Mouse (Mus musculus) frontal cortex, postnatal 10 days (tissue): ENCODE measurements at regions not wholly inside any gene's neighbourhood (a gene's known extent, or its start where the extent isn't known, plus 50 kb on each side); places are given as distances from the start of the nearest gene placed in this dataset.

ENCODE experiments used
- DNase-seq, 2 experiments: peaks; one replicate each; pipeline ENCODE4 v3.0.0; 2022; ENCODE audit warnings: low spot score in 2 of 2, mixed read lengths in 1 of 2

DNA sequence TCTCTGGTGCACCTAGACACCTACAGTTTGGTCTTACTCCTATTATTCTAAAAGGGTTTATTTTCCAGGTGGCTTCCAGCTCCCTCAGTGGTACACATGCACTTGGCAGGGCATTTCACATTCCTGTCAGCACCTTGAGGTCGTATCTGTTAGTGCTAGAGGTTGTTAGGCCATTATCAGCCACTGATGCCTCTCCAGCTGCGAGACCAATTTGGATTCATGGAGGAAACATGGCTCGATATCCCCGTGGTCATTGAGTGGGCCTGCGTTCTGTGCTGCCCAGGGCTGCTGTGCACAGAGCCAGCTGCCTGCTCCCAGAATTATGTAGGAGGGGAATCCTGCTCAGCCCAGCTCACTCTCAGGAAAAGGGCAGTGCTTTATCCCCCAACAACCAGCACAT, 60.1 kb upstream of the Irx1 start:
- DNase-seq = no peak

DNA sequence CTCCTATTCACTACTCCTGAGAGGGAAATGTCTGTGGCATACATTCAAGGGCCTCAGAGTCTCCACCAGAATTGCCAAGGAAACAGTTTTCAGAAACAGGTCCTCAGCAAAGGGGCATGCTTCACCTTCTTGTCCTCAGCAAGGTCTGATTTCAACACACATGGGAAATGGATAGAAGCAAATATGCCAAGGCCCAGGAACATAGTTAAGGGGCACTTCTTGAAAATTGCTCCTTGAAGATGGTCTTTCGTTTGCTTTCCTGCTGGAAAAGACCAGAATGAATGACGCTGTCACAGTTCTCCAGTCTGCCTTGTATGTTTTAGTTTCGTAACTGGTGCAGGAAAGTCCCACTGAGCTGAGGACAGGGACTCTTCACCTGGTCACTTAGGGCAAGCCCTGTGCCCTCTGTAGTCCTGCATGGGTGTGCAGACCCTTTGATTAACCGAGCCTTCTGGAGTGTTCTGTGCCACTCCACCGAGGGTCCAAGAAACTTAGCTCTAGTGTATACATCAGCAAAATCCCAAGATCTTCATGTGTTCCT, 80.5 kb upstream of the Irx1 start:
- DNase-seq = no peak

DNA sequence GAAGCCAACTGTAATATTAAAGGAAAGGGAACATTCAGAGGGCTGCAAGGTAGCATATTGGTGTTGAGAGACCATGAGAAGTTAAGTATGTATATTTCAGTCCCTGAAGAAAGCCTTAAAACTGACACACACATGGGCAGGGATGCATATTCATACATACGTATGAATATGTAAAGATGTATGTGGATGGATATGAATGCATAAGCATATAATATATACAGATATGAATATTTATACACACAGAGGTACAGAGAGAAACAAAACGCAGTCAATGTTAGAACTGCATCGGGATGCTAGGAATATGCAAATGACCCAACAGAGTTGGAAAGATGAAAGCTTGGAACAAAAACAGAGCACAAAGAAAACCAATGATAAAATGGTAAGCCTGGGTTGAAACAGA, 92.9 kb upstream of the Irx1 start:
- no peak for DNase-seq

DNA sequence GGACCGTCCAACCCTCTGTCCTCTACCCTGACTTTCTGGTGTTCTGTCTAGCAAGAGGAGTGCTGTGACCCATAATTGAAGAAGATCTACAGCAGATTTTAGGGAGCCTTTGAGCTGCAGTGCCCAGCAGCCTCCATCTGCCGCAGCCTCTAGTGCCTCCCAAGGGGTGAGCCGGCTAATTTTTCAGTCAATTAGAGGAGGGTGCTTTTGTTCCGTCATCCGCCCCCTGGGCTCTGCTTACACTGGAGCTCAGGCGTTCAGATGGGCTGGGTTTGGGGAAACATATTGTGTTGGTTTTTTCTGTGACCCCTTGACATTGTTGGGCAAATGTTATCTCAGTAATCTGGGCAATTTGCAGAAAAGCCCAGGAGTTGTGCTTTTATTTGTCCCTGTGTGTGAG, 98.1 kb upstream of the Irx1 start:
- no peak for DNase-seq

DNA sequence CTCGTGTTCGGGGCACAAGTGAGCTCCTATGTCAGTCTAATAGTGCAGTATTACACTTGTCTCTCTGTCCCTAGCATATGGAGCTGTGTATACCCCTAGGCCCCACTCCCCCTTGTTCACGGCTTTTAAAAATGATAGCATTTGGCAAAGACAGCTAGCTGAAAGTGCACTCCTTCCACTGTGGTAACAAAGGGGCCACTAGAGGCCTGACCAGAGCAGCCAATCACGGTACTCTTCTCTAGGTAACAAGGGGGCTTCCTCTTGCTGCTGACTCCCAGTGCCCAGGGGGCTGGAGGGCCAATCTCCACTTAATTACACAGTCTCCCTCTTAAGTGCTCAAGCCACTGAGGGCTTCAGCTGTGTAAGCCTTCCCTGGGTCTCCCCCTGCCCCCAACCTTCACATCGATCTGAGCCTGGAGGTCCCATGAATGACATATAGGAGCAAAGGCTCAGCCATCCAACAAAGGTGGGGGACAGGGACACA, 99.8 kb upstream of the Irx1 start:
- DNase-seq = no peak

DNA sequence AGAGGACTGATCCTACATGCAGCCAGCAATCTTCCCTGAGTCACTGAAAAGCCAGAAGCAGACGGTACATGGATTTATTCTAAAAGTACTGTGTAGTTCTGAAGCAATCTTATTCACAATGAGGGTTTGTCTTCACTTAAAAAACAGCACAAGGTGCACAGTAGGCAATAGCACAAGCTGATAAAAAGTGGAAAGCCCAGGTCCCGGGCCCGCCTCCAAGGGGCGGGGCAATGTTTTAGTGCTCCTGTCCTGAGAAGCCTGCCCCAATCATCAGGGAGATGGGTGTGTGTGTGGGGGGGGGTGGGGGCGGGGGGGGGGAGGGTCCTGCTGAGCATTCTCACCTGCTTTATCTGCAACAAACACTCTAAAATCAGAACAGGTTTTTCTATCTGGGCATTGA, 133.1 kb upstream of the Irx1 start:
- DNase-seq = no peak

DNA sequence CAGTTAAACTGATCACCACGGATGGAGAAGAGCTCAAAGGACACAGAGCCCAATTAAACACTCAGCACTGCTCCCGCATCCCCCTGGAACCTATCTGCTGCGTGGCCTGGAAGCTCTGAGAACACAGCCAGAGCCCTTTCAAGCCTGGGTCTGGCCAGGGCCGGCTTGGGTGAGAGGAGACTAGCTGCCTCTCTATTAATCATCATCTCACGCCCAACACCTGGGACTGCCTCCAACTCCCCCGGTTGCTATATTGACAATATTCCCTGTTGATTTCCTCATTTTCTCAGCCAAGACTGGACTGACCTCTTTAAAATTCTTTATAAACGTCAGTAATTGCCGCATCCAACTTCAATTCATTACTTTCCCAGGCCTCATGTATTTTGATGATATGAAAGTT, 133.7 kb upstream of the Irx1 start:
- no peak for DNase-seq

DNA sequence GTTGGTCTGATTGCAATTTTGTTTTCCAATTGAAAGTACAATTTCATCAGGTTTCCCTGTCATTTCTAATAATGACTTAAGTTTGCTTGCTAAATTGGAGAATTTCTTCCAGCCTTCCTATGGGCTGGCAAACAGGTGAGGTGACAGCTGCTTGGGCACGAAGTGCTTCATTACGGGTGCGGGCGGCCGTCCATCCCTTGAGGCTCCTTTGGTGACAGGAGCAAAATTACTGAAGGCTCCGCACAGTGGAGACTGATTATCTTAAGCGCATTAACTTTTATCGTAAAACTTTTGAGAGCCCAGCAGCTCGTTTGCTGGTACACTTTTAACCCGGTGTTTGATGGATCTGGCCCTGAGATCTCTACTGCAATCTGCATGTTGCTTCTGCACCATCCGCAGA, 134.3 kb upstream of the Irx1 start:
- DNase-seq = no peak

DNA sequence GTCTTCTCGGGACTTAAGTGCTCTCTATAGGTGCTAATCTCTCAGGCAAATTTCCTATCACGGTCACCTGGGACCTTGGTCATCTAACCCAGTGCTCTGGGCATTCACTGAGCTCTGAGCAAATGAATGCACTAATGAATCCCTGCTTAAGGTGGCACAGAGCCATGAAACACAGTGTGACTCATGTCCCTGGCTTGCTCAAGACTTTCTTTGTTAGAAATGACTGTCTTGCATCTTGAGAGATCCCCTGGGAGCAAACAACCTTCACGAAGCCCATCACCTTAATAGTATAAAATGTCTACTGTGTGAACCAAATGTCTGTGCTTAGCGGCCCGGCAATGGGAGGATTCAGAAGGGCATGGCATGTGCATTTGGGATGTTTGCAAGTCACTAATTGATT, 137.2 kb upstream of the Irx1 start:
- DNase-seq = no peak

DNA sequence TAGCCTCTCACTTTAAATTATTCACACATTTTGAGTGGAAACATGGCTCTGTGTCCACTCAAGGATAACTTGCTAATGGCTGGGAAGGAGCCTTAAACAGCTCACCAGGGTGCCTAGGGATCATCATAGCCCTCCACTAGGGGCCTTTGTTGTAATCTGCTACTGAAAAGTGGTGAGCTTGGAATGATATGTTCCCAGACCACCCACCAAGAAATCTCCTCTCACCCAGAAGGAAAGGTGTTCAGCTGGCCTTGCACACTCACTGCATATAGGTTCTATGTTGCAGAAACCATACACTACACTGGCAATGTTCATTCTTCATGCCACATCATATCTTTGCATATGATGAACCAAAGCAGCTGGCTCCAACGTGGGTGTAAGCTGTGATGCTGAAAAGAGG, 145.1 kb upstream of the Irx1 start:
- no peak for DNase-seq

DNA sequence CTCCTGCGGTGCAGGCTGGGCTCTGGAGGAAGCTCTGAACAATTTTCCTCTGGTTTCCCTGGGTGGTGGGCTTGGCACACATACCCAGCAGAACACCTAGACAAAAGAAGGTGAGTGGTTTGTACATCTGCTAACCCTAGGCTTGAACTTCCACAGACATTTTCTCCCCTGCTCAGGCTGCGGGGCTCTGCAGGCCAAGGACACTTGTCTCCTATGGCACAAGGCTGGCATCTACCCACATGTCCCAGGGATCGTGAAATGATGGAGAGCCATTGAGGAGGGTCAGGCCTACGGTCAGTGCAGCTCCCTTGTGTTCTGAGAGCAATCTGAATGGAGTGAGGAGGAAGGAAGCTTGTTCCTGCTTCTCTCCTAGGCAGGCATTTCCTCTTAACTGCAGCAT, 150.4 kb upstream of the Irx1 start:
- no peak for DNase-seq

DNA sequence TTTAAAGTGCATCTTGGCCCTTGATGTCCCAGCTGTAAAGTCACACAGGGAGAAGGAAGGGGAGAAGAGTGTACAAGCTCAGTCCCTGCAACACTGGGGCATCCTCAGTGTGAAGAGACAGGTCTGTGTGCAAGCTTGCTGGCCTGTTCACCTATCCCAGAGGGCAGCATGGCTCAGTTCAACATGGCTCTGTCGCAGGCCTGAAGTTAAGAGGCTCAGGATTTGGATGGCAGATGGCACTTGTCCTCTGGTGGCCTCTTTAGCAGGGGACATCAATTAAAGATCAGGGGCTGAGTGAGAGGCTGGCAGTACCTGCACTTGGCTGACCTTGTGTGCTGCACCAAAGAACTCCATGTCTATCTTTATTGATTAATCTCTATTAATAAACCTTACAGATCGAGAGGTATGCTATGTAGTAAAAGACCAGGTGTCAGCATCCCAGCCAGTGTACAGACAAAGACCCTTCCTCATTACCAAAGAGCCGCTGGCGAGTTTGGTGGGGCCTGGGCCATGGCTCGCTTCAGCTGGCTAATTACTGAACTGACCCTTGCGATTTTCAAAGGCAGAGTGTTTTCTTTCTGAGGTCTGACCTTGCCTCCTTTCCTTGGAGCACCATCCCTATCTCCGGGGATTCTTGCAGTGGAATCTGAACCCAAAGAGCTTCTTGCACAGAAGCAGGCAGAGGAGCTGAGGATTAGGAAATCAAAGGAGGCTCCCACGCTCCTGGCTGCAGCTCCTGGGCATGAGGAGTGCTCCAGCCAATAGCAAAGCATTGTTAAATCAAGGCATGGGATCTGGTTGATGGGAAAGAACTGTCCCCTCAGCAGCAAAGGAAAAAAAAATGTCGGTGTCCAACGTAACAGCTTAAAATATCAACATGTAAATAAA, 151.5 kb upstream of the Irx1 start:
- DNase-seq = no peak

DNA sequence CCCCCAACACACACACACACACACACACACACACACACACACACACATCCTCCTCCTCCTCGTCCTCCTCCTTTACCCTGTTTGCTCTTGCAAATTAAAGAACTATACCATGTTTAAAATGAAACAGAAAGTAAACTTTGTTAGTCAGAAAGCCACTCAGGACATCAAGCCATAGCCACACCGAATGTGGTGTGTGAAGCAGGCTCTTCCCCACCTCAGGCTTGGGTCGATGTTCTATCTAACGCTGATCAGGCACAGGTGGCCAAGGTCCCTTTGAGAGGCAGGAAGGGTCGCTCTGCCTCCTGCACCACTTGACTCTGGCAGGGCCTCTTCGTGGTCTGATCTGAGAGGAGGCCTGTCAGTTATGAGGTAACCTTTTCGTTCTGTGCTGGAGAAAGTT, 156.9 kb upstream of the Irx1 start:
- DNase-seq = no peak

DNA sequence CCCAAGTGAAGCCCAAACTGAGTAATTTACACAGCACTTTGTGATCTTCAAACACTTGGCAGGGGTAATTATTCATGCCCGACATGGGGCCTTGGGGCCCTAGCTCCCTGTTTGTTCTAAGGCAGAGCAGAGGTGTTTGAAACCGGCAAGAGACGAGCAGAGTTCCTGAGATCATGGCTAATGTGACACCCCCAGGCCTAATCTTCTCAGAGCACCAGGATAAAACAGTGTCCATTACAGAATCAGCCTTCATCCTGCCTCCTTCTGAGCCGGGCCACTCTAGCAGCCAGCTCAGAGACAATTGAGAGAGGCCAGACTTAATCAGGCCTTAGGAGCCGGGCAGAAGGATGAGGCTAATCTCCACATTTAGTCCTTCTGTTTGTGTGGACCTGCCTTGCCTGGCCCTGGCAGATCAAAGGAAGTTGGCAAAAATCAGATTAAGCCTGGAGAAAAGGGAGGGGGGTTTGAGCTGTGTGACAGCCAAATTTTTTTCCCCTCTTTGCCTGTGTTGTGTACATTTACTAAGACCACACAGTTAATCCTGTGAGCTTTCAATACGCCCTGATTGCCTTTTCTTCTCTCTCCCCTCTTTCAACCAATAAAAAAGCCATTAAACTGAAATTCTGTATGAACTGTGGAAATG, 157.5 kb upstream of the Irx1 start:
- no peak for DNase-seq

DNA sequence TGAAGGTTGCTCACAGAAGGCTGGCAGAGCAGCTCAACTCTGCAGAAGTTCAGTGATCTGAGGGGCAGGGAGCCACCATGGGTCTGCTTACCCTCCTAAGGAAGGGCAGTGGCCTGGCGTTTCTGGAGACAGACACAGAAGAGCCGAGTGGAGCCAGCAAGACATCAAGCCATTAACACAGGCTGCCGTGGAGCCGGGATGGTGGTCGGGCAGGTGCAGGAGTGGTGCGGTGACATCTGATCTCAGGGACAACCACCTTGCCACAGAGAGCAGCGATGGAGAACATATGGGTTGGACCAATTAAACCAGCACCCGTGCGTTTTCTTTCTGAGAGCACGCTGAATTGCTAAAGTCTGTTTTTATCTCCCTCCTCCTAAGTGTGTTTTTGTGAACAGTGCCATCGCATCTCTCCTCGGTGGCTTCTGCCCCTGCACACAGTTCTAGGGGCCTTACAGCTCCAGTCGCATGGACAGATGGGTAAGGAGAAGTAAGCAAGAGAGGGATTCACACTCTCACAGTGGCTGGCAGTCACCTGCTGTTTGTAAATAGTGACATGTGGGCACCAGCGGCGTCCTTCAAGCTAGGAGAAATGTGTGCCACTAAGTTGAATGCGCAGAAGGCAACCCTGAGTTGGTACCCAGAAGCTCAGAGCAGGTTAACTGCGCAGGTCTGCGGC, 158.2 kb upstream of the Irx1 start:
- DNase-seq = no peak

DNA sequence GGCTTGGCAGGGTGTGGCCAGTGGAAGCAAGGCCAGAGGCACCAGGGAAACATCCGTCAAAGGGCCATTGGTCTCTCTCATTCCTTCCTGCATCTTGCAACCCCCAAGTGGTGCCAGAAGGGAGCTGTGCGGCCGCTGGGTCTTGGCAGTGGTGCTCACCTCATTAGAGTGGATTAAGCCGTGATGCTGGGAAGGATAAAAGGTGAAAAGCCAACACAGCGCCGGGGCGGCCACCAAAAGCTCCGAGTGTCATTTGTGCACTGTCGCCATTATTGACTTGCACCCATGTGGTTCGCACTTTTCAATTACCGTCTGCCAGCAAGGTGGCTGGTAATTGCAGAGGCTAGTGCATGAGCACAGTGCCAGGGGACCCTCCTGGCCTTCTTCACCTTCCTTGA, 158.7 kb upstream of the Irx1 start:
- no peak for DNase-seq

DNA sequence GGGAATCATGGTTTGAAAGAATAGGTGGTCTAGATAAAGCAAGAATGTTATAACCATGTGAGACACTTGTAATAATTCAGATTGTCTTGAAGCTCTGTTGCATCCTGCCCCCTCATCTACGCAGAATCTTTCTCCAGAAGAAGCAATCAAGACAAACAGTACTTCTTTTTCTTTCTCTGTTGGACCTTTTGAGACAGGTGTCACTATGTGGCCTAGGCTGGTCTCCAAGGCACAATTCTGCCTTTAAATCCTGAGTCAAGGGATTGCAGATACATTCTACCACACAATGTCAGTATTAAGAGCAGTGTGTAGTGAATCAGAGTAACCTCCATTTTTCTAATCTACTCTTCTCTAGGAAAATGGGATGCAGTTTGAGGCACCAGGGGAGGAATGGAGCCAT, 164.8 kb upstream of the Irx1 start:
- no peak for DNase-seq

DNA sequence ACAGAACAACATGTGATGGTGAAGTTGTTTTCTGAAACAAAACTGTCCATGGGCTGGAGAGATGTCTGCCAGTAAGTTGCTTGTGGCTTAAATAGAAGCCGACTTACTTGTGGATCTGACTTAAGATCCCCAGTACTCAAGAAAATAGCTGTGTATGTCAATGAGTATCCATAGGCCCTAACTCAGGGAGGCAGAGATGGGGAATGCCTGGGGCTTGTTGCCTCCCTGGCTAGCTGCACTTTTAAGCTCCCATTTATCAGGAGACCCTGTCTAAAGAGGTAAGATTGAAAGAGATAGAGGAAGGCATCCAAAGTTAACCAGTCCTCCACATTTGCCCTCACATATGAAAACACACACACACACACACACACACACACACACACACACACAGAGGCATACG, 167.8 kb upstream of the Irx1 start:
- DNase-seq = no peak

DNA sequence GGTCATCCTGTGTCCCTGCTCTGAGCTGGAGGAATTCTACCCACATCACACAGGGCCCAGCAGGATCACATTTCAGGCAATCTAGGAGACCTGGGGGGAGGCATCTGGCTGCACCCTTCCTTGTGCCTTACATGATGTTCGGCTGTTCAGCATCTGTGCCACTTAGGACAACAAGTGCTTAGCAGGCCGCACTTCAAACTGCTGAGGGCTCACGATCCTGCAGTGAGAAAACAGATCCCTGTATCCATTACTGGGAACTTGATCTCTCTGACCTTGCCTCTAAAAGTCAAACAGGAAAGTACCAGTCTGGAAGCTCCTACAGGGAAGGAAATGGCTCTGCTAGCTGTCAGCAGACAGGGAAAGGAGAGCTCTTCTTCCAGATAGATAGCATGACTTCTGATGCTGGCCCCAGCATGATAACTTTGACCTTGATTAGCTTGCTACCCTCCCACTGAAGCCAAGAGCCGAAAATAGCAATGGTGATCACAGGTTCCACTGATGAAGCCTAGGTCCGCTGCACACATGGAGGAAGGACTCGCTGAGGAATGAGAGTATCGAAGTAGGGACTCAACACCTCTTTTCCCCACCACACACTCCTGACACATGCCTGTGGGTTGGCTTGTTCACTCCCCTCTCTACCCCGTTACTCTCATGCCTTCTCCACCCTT, 170.7 kb upstream of the Irx1 start:
- no peak for DNase-seq

DNA sequence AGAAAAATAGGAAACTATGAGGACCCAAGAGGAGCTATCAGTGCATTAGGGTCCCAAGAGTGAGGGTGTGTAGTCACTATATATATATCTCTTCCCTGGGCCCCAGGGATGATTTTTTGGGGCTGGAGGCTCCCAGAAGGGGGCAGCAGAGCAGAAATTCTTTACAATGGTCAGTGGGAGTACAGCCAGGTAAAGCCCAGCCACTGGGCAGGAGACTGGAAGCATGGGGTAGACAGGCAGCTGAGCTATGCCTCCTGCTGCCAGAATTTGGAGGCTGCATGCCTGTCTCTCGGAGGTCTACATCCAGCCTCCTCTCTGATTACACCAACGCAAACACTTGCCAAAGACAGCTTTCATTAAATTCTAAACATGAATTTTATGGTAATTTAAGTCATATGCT, 202.7 kb upstream of the Irx1 start:
- DNase-seq = no peak

DNA sequence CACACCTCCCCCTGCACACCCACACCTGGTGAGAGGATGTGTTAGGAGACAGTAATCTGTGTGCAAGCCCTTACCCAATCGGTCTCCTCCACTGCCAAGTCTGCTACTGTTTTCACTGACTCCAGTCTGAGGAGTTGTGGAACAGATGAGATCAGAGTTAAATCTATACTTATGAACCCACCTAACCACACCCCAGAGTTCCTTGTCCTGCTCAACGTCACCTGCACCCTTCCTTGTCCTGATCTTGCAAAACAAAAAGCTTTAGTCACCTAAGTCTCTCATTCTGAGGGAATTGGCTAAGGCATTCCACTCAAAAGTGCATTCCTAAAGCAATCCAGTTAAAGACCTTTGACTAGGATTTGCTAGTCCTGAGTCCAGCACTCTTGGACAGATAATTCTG, 203.9 kb upstream of the Irx1 start:
- no peak for DNase-seq

DNA sequence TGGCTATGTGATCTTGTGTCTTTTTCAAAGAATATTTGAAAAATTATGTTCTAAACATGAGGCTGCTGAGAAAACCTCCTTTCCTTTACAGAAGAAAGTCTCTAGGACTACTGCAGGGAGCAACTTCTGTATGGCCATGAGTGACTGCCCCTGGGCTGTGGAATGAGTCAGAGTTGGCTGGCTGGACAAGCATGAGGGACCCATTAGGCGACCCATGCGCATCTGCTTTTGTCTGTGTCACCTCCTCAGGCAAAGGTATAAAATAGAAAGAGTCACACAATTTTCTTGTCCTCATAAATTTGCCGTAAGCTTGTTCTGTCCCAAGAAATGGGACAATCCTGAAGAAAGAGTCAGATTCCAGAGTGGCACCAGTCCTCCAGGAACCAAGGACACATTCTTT, 220.1 kb upstream of the Irx1 start:
- no peak for DNase-seq
